Mouse (Mus musculus): ENCODE results near the gene Rsrp1.
A peak's percentile ranks its signal among the peaks of the same experiment; 100 is the strongest.

Rsrp1 gene

DNA sequence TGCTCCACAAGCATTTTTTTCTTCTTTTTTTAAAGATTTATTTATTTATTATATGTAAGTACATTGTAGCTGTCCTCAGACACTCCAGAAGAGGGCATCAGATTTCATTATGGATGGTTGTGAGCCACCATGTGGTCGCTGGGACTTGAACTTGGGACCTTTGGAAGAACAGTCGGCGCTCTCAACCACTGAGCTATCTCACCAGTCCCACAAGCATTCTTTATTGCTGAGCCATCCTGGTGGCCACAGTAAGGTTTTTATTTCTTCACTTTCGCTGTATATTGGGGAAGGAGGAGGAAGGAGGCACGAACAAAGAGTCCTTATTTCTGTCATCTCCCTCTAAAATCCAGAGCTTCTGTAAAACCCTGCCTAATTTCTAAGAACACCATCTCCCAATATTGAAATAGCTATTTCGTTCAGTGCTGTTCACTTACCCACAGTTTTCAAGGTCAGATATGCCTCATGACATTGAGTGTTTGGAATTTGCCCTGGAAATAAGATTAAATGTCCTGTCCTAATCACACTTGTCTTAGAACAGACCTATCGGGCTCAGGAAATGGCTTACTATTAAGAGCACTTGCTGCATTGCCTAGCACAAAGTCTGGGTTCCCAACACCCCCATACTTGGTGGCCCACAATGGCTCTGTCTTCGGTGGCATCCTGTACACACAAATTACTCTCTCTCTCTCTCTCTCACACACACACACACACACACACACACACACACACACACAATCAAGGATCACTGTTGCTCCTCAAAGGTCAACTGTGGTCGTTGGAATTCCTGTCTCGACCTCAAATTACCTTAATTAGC is 1.1 kb upstream of the Rsrp1 start:
- DNase-seq (ENCODE audit: low spot score), result no peak

- peak; percentile 72 for DNase-seq (ENCODE audit: low spot score)
Measured at GRCm38 (mm10) chr4:134922925-134923244, 507 bp upstream of the Rsrp1 start.

- DNase-seq (ENCODE audit: low spot score), result peak; percentile 43
Measured at GRCm38 (mm10) chr4:134924019-134924741, 788 bp downstream of the Rsrp1 start.

GRCm38 (mm10) chr4:134925206-134925605 is 1.8 kb downstream of the Rsrp1 start:
- DNase-seq (ENCODE audit: low spot score), result no peak

- no peak for DNase-seq (ENCODE audit: low spot score)
Measured at GRCm38 (mm10) chr4:134927815-134928463, 4.5 kb downstream of the Rsrp1 start.

DNA sequence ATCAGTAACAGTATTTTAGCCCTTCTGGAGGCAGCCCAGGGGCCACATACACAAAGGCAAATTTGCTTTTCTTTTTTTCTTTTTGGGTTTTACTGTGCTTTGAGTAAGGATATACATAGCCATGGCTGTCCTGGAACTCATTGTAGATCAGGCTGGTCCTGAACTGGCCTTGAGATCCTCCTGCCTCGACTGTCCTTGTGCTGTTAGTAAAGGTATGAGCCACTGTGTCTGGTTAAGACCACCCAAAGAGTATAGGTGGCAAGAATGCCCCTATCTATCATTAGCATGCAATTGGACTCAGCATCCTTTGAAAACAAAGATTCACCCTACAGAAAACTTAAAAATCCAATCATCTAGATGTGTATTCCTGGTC is 5.1 kb downstream of the Rsrp1 start:
- no peak for DNase-seq (ENCODE audit: low spot score)

DNA sequence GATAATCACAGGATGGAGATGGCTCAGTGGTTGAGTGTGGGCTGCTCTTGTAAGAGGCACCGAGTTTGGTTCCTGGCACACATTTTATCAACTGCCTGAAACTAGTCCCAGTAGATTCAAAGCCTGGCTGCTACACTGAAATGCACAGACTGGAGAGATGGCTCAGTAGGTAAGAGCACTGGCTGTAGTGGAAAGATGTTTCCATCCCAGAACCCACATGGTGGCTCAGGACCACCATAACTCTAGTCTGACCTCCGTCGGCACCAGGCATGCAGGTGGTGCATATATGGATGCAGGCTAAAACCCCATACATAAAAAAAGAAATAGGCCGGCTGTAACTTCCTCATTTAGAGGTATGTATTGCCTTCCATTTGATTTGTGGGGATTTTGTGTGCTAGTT is 6.1 kb downstream of the Rsrp1 start:
- DNase-seq (ENCODE audit: low spot score), result no peak

- DNase-seq (ENCODE audit: low spot score), result no peak
Measured at GRCm38 (mm10) chr4:134930190-134930589, 6.8 kb downstream of the Rsrp1 start.

GRCm38 (mm10) chr4:134930684-134931481 is 7.5 kb downstream of the Rsrp1 start, which contains the start of gene Syf2:
TSS of gene Syf2 (plus strand) at chr4:134930898.
- DNase-seq (ENCODE audit: low spot score), result peak; percentile 97

- DNase-seq (ENCODE audit: low spot score), result no peak
Measured at GRCm38 (mm10) chr4:134937240-134938176, 14.1 kb downstream of the Rsrp1 start.

DNA sequence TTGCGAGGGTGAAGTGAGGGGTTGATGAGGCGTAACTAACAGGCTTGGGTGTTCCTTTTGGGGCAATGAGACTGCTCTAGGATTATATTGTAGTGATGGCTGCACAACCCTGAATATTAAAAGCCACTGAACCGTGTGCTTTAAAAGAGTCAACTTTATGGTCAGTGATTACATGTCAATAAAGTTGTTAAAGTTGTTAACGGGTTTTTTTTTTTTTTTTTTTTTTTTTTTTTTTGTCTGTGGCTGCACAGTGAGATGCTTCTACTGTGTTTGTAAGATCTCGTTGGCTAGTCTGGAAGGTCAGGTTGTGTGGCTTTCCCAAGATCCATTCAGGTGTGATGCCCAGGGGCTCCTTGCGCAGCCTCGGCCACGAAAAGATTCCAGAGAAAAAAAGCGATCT is 16.5 kb downstream of the Rsrp1 start:
- no peak for DNase-seq (ENCODE audit: low spot score)

DNA sequence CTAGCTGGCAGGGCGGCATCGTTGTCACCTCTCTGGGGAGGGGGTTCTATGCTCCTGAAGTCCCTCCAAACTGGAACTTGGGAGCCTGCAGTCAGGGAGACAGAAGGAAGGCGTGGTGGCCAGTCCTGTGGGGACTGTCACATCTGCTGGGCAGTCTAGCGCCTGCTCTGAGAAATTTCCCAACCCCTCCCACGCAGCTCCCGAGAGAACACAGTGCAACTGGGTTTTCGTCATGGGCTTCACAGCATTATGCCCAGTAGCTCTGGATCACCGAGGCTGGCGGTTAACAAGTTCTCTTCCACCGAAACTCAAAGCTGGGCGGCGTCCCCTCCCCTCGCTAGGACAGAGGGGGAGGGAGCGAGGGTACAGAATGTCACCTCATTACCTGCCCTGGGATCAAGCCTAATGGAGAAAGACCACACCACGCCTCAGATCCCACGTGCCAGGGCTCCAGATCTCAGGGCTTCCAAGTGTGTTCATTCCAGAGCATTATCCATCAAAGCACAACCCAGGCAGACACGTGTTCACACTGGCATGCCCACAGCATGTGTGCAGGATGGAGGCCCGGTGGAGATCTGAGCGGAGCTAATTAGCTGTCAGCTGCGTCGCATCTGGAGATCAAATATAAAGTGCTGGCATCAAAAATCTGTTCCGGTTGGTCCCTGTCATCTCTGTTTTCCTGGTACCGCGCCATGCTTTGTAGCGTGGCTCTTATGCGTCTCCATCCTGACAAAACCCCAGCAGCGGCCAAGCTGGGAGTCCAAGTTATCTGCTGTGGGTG is 20.6 kb downstream of the Rsrp1 start:
- DNase-seq (ENCODE audit: low spot score), result no peak

DNA sequence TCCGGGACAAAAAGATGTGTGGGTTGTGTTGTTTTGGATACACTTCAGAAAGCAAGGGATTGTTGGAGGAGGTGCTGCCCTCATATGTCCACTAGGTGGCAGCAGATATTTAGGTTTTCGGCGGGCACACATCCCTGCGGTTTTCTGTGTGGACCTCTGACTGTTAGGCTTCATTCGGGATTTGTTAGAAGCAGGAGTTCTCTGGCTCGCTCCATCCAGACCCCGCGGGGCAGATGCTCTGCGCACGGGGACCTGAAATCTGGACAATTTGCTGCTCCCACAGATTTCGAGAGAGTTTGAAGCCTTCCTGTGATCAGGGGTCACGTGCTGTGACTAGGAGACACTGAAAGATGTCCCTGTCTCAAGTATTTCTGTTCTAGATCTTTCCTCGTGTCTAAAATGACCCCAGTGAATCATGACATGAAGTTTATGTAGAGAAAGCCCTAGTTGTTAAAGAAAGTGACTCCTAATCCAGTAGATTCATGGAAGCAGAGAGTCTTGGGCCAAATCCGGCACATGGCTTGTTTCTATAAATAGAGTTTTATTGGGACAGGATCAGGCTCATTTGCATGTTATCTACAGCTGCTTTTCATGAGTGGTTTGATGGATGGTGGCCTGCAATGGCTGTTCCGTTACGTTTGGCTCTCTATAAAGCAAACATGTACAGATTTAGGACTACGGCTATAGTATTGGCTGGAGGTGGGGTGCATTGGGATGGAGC is 22.8 kb downstream of the Rsrp1 start:
- DNase-seq (ENCODE audit: low spot score), result peak; percentile 92

DNA sequence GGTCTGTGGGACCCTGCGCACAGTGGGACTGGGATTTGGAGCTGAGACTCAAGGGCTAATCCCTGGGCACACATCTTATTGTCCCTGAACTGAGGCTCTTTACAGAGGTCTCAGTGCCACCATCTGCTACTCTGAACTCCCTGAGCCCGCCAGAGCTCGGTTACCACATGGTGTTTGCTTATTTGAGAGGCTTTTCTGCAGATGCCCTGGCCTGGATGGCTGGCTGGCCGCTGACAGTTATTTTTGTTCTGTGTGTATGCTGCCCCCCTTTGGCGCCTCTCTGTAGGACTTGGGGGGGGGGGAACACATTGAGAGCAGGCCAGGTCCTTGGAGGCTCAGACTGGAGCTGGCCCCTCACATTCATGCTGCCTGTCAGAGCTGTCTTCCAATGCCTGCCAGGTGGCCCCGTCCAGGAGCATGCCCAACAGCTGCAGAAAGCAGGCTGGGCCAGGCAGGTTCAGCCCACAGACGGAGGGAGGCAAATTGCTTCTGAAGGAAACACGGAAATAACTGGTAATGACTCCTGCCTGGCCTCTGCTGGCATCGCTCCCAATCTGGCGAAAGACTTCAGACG is 27.2 kb downstream of the Rsrp1 start:
- DNase-seq (ENCODE audit: low spot score), result peak; percentile 77

GRCm38 (mm10) chr4:134954461-134954860 is 31.1 kb downstream of the Rsrp1 start:
- DNase-seq (ENCODE audit: low spot score), result peak; percentile 32

- DNase-seq (ENCODE audit: low spot score), result no peak
Measured at GRCm38 (mm10) chr4:134955196-134955595, 31.8 kb downstream of the Rsrp1 start.

DNA sequence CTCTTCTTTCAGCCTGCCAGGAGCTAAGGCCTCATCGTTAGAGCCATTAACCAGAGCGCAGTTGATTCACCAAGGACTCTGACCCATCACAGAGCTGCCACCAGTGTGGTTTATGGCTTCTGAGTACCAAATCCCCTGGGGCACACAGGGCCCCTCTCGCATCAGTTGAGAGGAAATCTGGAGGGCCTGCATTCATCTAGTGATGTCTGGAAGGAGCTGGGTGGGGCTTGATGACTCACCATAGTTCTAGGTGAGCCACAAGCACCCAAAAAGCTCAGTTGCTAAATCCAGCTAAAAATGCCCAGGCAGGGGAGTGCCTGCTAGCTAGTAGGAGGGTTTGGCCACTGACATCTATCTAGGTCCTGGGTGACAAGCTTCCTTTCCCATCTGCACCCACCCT is 32.5 kb downstream of the Rsrp1 start:
- DNase-seq (ENCODE audit: low spot score), result no peak

GRCm38 (mm10) chr4:134956328-134956727 is 32.9 kb downstream of the Rsrp1 start:
- DNase-seq (ENCODE audit: low spot score), result peak; percentile 86
